Mouse (Mus musculus) ovary, adult 10 weeks (tissue): ENCODE measurements around the gene Olfr978. TPM values are rescaled to one million over a fixed set of nuclear protein-coding genes. Genes with fewer than 3 reads are reported as not detected.

Source experiments
- polyA plus RNA-seq: library from polyadenylated mRNA; stranded (reverse); fragments of 350-450 nt; fragmentation: Illumina TruSeq; extraction: RNeasy Lipid Tissue Mini Kit (QIAGEN cat#74804); gene quantifications from one replicate; pipeline ENCODE4 v1.2.3, GENCODE M21; 2014

The Olfr978 gene
- not detected for polyA plus RNA-seq

GRCm38 (mm10) chr9:39991813-39992212 is at the start of gene Olfr978:
Gene Olfr978, plus strand, starts transcription at chr9:39992113.

DNA sequence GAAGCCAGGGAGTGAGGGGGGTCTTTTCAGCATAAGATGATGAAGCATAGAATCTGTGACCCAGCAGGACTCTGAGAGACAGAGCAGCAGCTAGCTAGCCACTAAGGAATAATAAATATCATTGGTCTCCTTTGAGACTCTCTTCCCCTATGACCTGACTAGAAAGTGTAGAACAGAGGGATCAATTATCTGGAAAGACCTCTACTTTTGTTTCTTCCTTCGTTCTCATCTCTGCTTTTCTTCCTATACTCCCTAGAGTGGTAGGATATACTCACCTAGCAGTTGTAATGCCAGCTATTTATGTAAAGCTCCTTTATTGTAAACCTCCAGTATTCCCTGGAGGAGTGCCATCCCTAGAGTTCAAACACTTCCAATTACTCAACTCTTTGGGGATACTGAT is 40.0 kb upstream of the Olfr978 start, which contains the start of gene Olfr975:
Olfr975 (minus strand) TSS at position 101 of the 400 bp plus-strand sequence.

GRCm38 (mm10) chr9:39961033-39961432 is 30.9 kb upstream of the Olfr978 start, which contains the start of gene Olfr976:
Gene Olfr976, minus strand, starts transcription at chr9:39961133.

DNA sequence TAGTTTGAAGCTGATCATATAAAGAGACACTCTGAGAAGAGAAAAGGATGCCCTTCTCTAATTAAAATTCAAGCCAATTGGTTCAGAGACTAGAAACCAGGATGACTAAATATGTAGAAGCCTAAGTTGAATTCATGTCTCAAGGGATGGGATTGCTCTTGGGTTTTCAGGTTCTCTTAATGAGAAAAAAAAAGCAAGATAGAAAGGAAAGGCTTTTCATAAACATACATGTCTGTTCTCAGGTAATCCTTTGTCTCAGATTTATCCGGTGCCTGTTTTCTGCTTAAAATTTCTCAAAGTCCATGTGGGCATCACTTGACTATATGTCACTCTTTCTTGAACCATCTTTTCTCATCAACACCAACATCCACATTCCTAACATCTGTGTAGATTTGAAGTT is 11.5 kb downstream of the Olfr978 start, which contains the start of gene Olfr979:
Olfr979 (minus strand) TSS at position 101 of the 400 bp plus-strand sequence.

DNA sequence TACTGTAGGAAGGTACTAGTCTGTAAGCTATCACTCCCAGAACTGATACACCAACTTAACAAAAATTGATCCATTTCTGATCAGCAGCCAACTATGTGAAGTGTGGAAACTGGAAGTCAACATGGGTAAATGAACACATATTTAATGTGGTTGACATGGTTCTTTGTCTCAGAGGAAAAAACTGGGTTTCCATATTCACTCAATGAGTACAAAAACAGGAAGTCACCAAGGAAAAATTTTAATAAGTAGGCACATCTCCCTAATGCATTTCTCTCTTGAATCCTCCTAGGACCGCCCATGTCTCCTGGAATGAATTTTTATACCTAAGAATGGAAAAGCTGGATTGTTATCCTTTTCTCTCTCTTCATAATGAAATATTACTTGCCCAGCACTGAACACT is 17.6 kb downstream of the Olfr978 start, which contains the start of gene Olfr980:
Olfr980 (minus strand) TSS at position 101 of the 400 bp plus-strand sequence.

DNA sequence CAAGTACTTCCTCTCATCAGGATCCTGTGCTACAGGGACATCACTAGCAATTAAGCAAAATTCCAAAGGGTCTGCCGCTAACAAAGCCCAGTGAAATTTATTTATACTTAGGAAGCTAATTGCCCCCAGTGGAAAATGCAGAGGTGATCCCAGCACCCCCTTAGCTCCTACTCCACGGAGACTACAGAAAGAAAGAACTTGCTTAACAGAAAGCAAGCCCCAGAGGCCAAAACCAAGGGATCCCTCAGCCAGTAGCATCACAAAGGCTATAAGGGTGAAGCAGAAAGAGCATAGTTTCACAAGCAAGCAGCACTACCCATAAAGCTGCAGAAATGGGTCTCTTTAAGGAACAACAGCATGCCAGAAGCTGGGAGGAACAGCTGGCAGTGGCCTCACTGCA is 29.3 kb downstream of the Olfr978 start, which contains the start of gene Olfr981:
Olfr981 (plus strand) TSS at position 301 of the 400 bp plus-strand sequence.

Other genes starting within 250 kb of the Olfr978 start
- gene Olfr967, start 245.9 kb upstream of the Olfr978 start, polyA plus RNA-seq = not detected
- not detected for gene Olfr968, start 208.9 kb upstream of the Olfr978 start, polyA plus RNA-seq
- gene Olfr969, start 201.2 kb upstream of the Olfr978 start, polyA plus RNA-seq = not detected
- gene Olfr970, start 183.3 kb upstream of the Olfr978 start, polyA plus RNA-seq = not detected
- not detected for gene Olfr971, start 155.2 kb upstream of the Olfr978 start, polyA plus RNA-seq
- not detected for gene Olfr972, start 125.7 kb upstream of the Olfr978 start, polyA plus RNA-seq
- gene Olfr229, start 84.8 kb upstream of the Olfr978 start, polyA plus RNA-seq = not detected
- gene Olfr974, start 54.6 kb upstream of the Olfr978 start, polyA plus RNA-seq = not detected
- not detected for gene Olfr975, start 40.1 kb upstream of the Olfr978 start, polyA plus RNA-seq
- gene Olfr976, start 31.0 kb upstream of the Olfr978 start, polyA plus RNA-seq = 10.5 TPM
- gene Olfr979, start 11.4 kb downstream of the Olfr978 start, polyA plus RNA-seq = not detected
- not detected for gene Olfr980, start 17.5 kb downstream of the Olfr978 start, polyA plus RNA-seq
- gene Olfr981, start 29.4 kb downstream of the Olfr978 start, polyA plus RNA-seq = not detected
- not detected for gene Olfr982, start 81.7 kb downstream of the Olfr978 start, polyA plus RNA-seq
- gene Olfr983, start 101.5 kb downstream of the Olfr978 start, polyA plus RNA-seq = not detected
- gene Olfr984, start 122.1 kb downstream of the Olfr978 start, polyA plus RNA-seq = not detected
- gene Olfr985, start 138.1 kb downstream of the Olfr978 start, polyA plus RNA-seq = not detected
- gene Tmem225, start 156.0 kb downstream of the Olfr978 start, polyA plus RNA-seq = not detected
- gene Olfr986, start 188.8 kb downstream of the Olfr978 start, polyA plus RNA-seq = not detected
- 9.3 TPM for gene Zfp202, start 200.2 kb downstream of the Olfr978 start, polyA plus RNA-seq